ENCODE assay signal across 8 mouse cellular contexts in genomic region chr11:82908608-82908989, GRCm38 (mm10). TPM values are rescaled to one million over a fixed set of nuclear protein-coding genes. Genes with fewer than 3 reads are reported as not detected.
DNase-seq lines count a peak whose midpoint lies in the region; ATAC-seq and TF ChIP-seq lines count a peak whose summit lies in the region.

No protein-coding gene starts in this region.

- 68% methylated on average over 10 of the region's 10 CpGs for WGBS in spleen, adult 2 months
- WGBS in forebrain, embryonic 11.5 days, result 52% methylated on average over 10 of the region's 10 CpGs
- 61% methylated on average over 10 of the region's 10 CpGs for WGBS in limb, embryonic 12.5 days
- 51% methylated on average over 10 of the region's 10 CpGs for WGBS in stomach, embryonic 14.5 days

- H3K27ac ChIP-seq in spleen, adult 2 months (ENCODE audit: insufficient read depth, low read length), result no peak overlapping the region; the same call in 1 of the 2 replicates
- H3K27ac ChIP-seq in forebrain, embryonic 11.5 days (ENCODE audit: low read depth, low read length), result no peak overlapping the region
- no peak overlapping the region for H3K27ac ChIP-seq in limb, embryonic 12.5 days
- no peak overlapping the region for H3K27ac ChIP-seq in stomach, embryonic 14.5 days (ENCODE audit: low read length)

- peaks cover 20% of the 10 kb centered on the region for H3K36me3 ChIP-seq in spleen, adult 2 months (ENCODE audit: control insufficient read depth, insufficient read depth, low read length)
- peaks cover 4% of the 10 kb centered on the region; the same call in 1 of the 2 replicates for H3K36me3 ChIP-seq in forebrain, embryonic 11.5 days (ENCODE audit: control insufficient read depth, insufficient read depth, low read length)
- peaks cover 31% of the 10 kb centered on the region for H3K36me3 ChIP-seq in limb, embryonic 12.5 days
- H3K36me3 ChIP-seq in stomach, embryonic 14.5 days (ENCODE audit: control insufficient read depth, insufficient read depth, low read length), result peaks cover 22% of the 10 kb centered on the region

- peaks cover 3% of the 10 kb centered on the region; the same call in 1 of the 2 replicates for H3K4me1 ChIP-seq in spleen, adult 2 months (ENCODE audit: control insufficient read depth, insufficient read depth, insufficient read length)
- peaks cover 3% of the 10 kb centered on the region; the same call in 1 of the 2 replicates for H3K4me1 ChIP-seq in forebrain, embryonic 11.5 days (replicated peaks; ENCODE audit: control insufficient read depth, insufficient read depth, low read length)
- peaks cover 13% of the 10 kb centered on the region for H3K4me1 ChIP-seq in limb, embryonic 12.5 days (replicated peaks)
- peaks cover 7% of the 10 kb centered on the region; the same call in 1 of the 2 replicates for H3K4me1 ChIP-seq in stomach, embryonic 14.5 days (ENCODE audit: control insufficient read depth, insufficient read depth, low read length)

- no peaks in the 10 kb centered on the region for H3K27me3 ChIP-seq in spleen, adult 2 months (ENCODE audit: control insufficient read depth, insufficient read depth, low read length)
- H3K27me3 ChIP-seq in forebrain, embryonic 11.5 days (ENCODE audit: control insufficient read depth, insufficient read depth, low read length), result no peaks in the 10 kb centered on the region
- H3K27me3 ChIP-seq in limb, embryonic 12.5 days, result peaks cover 15% of the 10 kb centered on the region; the same call in 1 of the 2 replicates
- no peaks in the 10 kb centered on the region for H3K27me3 ChIP-seq in stomach, embryonic 14.5 days (ENCODE audit: control insufficient read depth, insufficient read depth, low read length)

- ATAC-seq in forebrain, embryonic 11.5 days (replicated peaks; ENCODE audit: low FRiP score), result 0 out of 2 replicates have a peak, but pooled peaks have one; percentile 16
- no peak for ATAC-seq in limb, embryonic 12.5 days (ENCODE audit: insufficient number of reproducible peaks, insufficient read depth, low FRiP score, low TSS enrichment, low read depth)
- no peak for ATAC-seq in stomach, embryonic 14.5 days (ENCODE audit: insufficient number of reproducible peaks, insufficient read depth, low FRiP score, low read depth)

- no peak for TF ChIP-seq CTCF in spleen, adult 2 months (IDR thresholded peaks at IDR 0.05; ENCODE audit: extremely low read depth, insufficient read depth, insufficient read length, insufficient replicate concordance)

- no peak for DNase-seq in spleen, adult 2 months (ENCODE audit: low read depth in 1 of 2, low spot score in 2 of 2)
- no peak for DNase-seq in spleen, postnatal 10 days (ENCODE audit: low spot score in 2 of 2)
- DNase-seq in forebrain, embryonic 11.5 days (ENCODE audit: low spot score), result no peak
- no peak for DNase-seq in gastrocnemius, postnatal 25 days
- no peak for DNase-seq in left cerebral cortex, postnatal 25 days (ENCODE audit: low spot score in 2 of 2)
- no peak for DNase-seq in natural killer cell, adult 2 months (ENCODE audit: low spot score in 2 of 2)

- H3K9ac ChIP-seq in forebrain, embryonic 11.5 days (ENCODE audit: low read length), result peak overlapping the region; percentile 78; the same call in 1 of the 2 replicates
- H3K9ac ChIP-seq in limb, embryonic 12.5 days (replicated peaks), result peak overlapping the region; percentile 79; the same call in 1 of the 2 replicates
- H3K9ac ChIP-seq in stomach, embryonic 14.5 days (replicated peaks; ENCODE audit: low read depth, low read length), result no peak overlapping the region

- peak overlapping the region; percentile 87; the same call in 1 of the 2 replicates for H3K4me2 ChIP-seq in forebrain, embryonic 11.5 days (ENCODE audit: low read depth, low read length, severe bottlenecking)
- H3K4me2 ChIP-seq in limb, embryonic 12.5 days, result peak overlapping the region; percentile 86
- H3K4me2 ChIP-seq in stomach, embryonic 14.5 days (replicated peaks; ENCODE audit: low read depth, low read length), result peak overlapping the region; percentile 62

- no peaks in the 10 kb centered on the region for H3K9me3 ChIP-seq in forebrain, embryonic 11.5 days (ENCODE audit: control insufficient read depth, low read length)
- H3K9me3 ChIP-seq in limb, embryonic 12.5 days, result no peaks in the 10 kb centered on the region
- no peaks in the 10 kb centered on the region for H3K9me3 ChIP-seq in stomach, embryonic 14.5 days (ENCODE audit: control insufficient read depth, low read depth, low read length)

- intact Hi-C loops in left cerebral cortex, postnatal 25 days (cut with DNase I), result loop anchor here (1.0 kb wide), 1 partner anchor 37 kb away; the partner anchor contains the start of gene Rffl

- TF ChIP-seq POLR2A in spleen, adult 2 months (IDR thresholded peaks at IDR 0.05; ENCODE audit: low read depth, low read length), result no peak

- 0 out of 2 replicates have a peak overlapping the region, but pooled peaks have one; percentile 85 for H3K4me3 ChIP-seq in spleen, adult 2 months (ENCODE audit: extremely low read depth, insufficient read depth, insufficient read length)
- peak overlapping the region; percentile 78 for H3K4me3 ChIP-seq in forebrain, embryonic 11.5 days (ENCODE audit: low read depth, low read length)
- peak overlapping the region; percentile 80 for H3K4me3 ChIP-seq in limb, embryonic 12.5 days (replicated peaks)
- H3K4me3 ChIP-seq in stomach, embryonic 14.5 days (ENCODE audit: low read depth, low read length), result peak overlapping the region; percentile 71; the same call in 1 of the 2 replicates

RNA-seq across cellular contexts. Expression of gene Nle1, which starts 0.4 kb away (rescaled TPM):
- 53.5 and 61.3 TPM in 2 replicates for polyA plus RNA-seq in spleen, adult 2 months (2012; rRNA removed)
- 31.9 and 34.8 TPM in 2 replicates for polyA plus RNA-seq in forebrain, embryonic 11.5 days (2014; fragmentation: Nextera tagmentation; extraction: Ambion mirVana)
- 39.9 and 46.3 TPM in 2 replicates for polyA plus RNA-seq in limb, embryonic 12.5 days (2016; fragmentation: Nextera tagmentation; extraction: Ambion mirVana)
- 30.9 and 31.6 TPM in 2 replicates for polyA plus RNA-seq in stomach, embryonic 14.5 days (2014; fragmentation: Nextera tagmentation; extraction: Ambion mirVana)
- total RNA-seq in gastrocnemius, postnatal 25 days (2021), result 10 to 100 TPM; 11.9 to 12.1 TPM
- 10 to 100 TPM; 32.3 to 32.8 TPM for total RNA-seq in left cerebral cortex, postnatal 25 days (2021)

RNA-seq across cellular contexts. Expression of gene Unc45b, which starts 1.8 kb away (rescaled TPM):
- 0.31 and 0.82 TPM in 2 replicates for polyA plus RNA-seq in spleen, adult 2 months (2012; rRNA removed)
- 0.20 and 0.41 TPM in 2 replicates for polyA plus RNA-seq in forebrain, embryonic 11.5 days (2014; fragmentation: Nextera tagmentation; extraction: Ambion mirVana)
- 11.5 and 12.4 TPM in 2 replicates for polyA plus RNA-seq in limb, embryonic 12.5 days (2016; fragmentation: Nextera tagmentation; extraction: Ambion mirVana)
- polyA plus RNA-seq in stomach, embryonic 14.5 days (2014; fragmentation: Nextera tagmentation; extraction: Ambion mirVana), result 1.6 and 1.8 TPM in 2 replicates
- 100 to 1,000 TPM; 130 to 163 TPM for total RNA-seq in gastrocnemius, postnatal 25 days (2021)
- 1 to 10 TPM; 1.8 to 3.1 TPM for total RNA-seq in left cerebral cortex, postnatal 25 days (2021)

RNA-seq across cellular contexts. Expression of gene Fndc8, which starts 16.7 kb away (rescaled TPM):
- polyA plus RNA-seq in spleen, adult 2 months (2012; rRNA removed), result 0.06 and 0.07 TPM in 2 replicates
- polyA plus RNA-seq in forebrain, embryonic 11.5 days (2014; fragmentation: Nextera tagmentation; extraction: Ambion mirVana), result 0.44 and 0.48 TPM in 2 replicates
- polyA plus RNA-seq in limb, embryonic 12.5 days (2016; fragmentation: Nextera tagmentation; extraction: Ambion mirVana), result 0.32 and 0.49 TPM in 2 replicates
- polyA plus RNA-seq in stomach, embryonic 14.5 days (2014; fragmentation: Nextera tagmentation; extraction: Ambion mirVana), result 0.12 and 0.34 TPM in 2 replicates
- total RNA-seq in gastrocnemius, postnatal 25 days (2021), result not detected
- total RNA-seq in left cerebral cortex, postnatal 25 days (2021), result not detected

RNA-seq across cellular contexts. Expression of gene Rad51d, which starts 18.2 kb away (rescaled TPM):
- polyA plus RNA-seq in spleen, adult 2 months (2012; rRNA removed), result 10.9 and 11.8 TPM in 2 replicates
- 15.6 and 17.4 TPM in 2 replicates for polyA plus RNA-seq in forebrain, embryonic 11.5 days (2014; fragmentation: Nextera tagmentation; extraction: Ambion mirVana)
- 10.3 and 11.8 TPM in 2 replicates for polyA plus RNA-seq in limb, embryonic 12.5 days (2016; fragmentation: Nextera tagmentation; extraction: Ambion mirVana)
- 14.1 and 14.4 TPM in 2 replicates for polyA plus RNA-seq in stomach, embryonic 14.5 days (2014; fragmentation: Nextera tagmentation; extraction: Ambion mirVana)
- total RNA-seq in gastrocnemius, postnatal 25 days (2021), result 1 to 10 TPM; 3.4 to 5.0 TPM
- 10 to 100 TPM; 14.1 to 16.6 TPM for total RNA-seq in left cerebral cortex, postnatal 25 days (2021)

RNA-seq across cellular contexts. Expression of gene Rffl, which starts 37.6 kb away (rescaled TPM):
- polyA plus RNA-seq in spleen, adult 2 months (2012; rRNA removed), result 12.0 and 13.3 TPM in 2 replicates
- 17.0 and 18.4 TPM in 2 replicates for polyA plus RNA-seq in forebrain, embryonic 11.5 days (2014; fragmentation: Nextera tagmentation; extraction: Ambion mirVana)
- 18.8 and 19.5 TPM in 2 replicates for polyA plus RNA-seq in limb, embryonic 12.5 days (2016; fragmentation: Nextera tagmentation; extraction: Ambion mirVana)
- 17.9 and 19.5 TPM in 2 replicates for polyA plus RNA-seq in stomach, embryonic 14.5 days (2014; fragmentation: Nextera tagmentation; extraction: Ambion mirVana)
- total RNA-seq in gastrocnemius, postnatal 25 days (2021), result 1 to 10 TPM; 6.0 to 6.3 TPM
- total RNA-seq in left cerebral cortex, postnatal 25 days (2021), result 1 to 10 TPM; 8.6 to 9.7 TPM
